Mouse (Mus musculus) neural tube, embryonic 11.5 days (tissue): ENCODE measurements around the gene Prkca. TPM values are rescaled to one million over a fixed set of nuclear protein-coding genes. Genes with fewer than 3 reads are reported as not detected.

Source experiments
- ATAC-seq: fragments of 200-750 bp; cut with Nextera tagmentation; 2 replicates; pipeline ENCODE4 v1.8.0; 2017; ENCODE audit warnings: moderate number of reproducible peaks, mild to moderate bottlenecking, moderate TSS enrichment, moderate library complexity; ENCODE audit not compliant: insufficient read depth, low FRiP score, low TSS enrichment
- DNase-seq: peaks from one replicate; pipeline ENCODE4 v3.0.0-alpha.2; 2015; ENCODE audit warnings: low spot score
- H3K27ac ChIP-seq: fragments of 300-500 bp; sonication (generic); 2 replicates; pipeline ENCODE4 v1.5.1; 2014; ENCODE audit warnings: low read depth, mild to moderate bottlenecking, low read length
- H3K27me3 ChIP-seq: fragments of 300-500 bp; sonication (generic); 2 replicates; pipeline ENCODE4 v1.6.1; 2014; ENCODE audit warnings: mild to moderate bottlenecking, low read length, mixed read lengths; ENCODE audit not compliant: control insufficient read depth, insufficient read depth
- H3K36me3 ChIP-seq: fragments of 300-500 bp; sonication (generic); 2 replicates; pipeline ENCODE4 v1.6.1; 2014; ENCODE audit warnings: mild to moderate bottlenecking, low read length, moderate library complexity, mixed read lengths; ENCODE audit not compliant: control insufficient read depth, insufficient read depth
- H3K4me1 ChIP-seq: fragments of 300-500 bp; sonication (generic); 2 replicates; pipeline ENCODE4 v1.6.1; 2014; ENCODE audit warnings: low read length, mixed read lengths; ENCODE audit not compliant: control insufficient read depth, insufficient read depth
- H3K4me2 ChIP-seq: fragments of 300-500 bp; sonication (generic); 2 replicates; pipeline ENCODE4 v1.6.1; 2014; ENCODE audit warnings: low read depth, mild to moderate bottlenecking, moderate library complexity
- H3K4me3 ChIP-seq: fragments of 300-500 bp; sonication (generic); 2 replicates; pipeline ENCODE4 v1.5.1; 2014; ENCODE audit warnings: low read depth, low read length
- H3K9ac ChIP-seq: fragments of 300-500 bp; sonication (generic); 2 replicates; pipeline ENCODE4 v1.6.1; 2014; ENCODE audit warnings: mild to moderate bottlenecking, low read length
- H3K9me3 ChIP-seq: fragments of 300-500 bp; sonication (generic); 2 replicates; pipeline ENCODE4 v1.6.1; 2016; ENCODE audit warnings: low read length; ENCODE audit not compliant: control insufficient read depth
- WGBS: fragments of 180-500 bp; shearing (Covaris S2); extraction: QIAGEN DNeasy Blood & Tissue Kit; methylation state at CpG from one replicate; pipeline ENCODE4 v1.1.7; 2014; 5-methylcytosine and 5-hydroxymethylcytosine counted together
- polyA plus RNA-seq: library from polyadenylated mRNA; unstranded; fragments of >200 nt; fragmentation: Nextera tagmentation; extraction: Ambion mirVana; gene quantifications from 2 replicates; pipeline ENCODE4 v1.2.1, GENCODE M21; 2014

Prkca gene
- polyA plus RNA-seq, 1 experiment from 2014 or later, result 7.7 TPM

GRCm38 (mm10) chr11:108082673-108083072 lies 261.1 kb downstream of the Prkca start:
- no peak overlapping the region for H3K4me3 ChIP-seq
- no peak for ATAC-seq
- H3K4me1 ChIP-seq, result no peaks in the 10 kb centered on the region
- no peak for DNase-seq
- H3K9ac ChIP-seq, result no peak overlapping the region
- no peaks in the 10 kb centered on the region for H3K9me3 ChIP-seq
- H3K4me2 ChIP-seq, result no peak overlapping the region
- H3K36me3 ChIP-seq, result no peaks in the 10 kb centered on the region
- no peaks in the 10 kb centered on the region for H3K27me3 ChIP-seq
- no peak overlapping the region for H3K27ac ChIP-seq

DNA sequence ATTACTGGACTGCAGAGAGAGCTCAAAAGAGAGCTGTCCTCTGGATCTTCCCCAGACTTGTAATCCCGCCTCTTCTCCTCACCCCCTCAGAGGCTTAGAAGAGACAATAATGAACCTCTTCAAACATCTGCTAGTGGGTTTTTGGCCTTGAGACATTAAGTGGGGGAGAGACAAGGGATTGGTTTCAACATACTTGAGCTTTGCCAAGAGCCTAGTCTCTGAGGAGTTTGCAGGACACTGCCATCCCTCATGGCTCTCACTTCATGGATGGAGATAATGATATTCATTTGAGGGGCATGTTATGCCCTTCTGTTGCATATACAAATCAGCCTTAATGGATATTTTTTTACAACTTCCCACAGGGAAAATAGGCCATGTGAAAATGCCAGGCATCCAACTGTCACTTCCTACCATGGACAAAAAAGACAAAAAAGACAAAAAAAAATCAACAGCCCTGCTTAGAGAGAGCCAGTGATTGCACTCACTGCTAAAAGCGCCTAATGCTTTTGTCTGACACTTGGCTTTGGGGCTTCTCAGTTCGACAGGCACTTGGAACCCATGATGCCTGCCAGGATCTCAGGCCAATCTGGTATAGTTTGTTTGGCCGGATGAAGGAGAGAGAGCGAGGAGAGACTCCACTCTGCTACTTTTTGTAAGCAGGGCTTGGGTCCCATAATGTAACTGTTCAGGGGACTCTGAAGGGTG lies 263.6 kb downstream of the Prkca start:
- no peak for DNase-seq
- H3K27ac ChIP-seq, result no peak overlapping the region
- ATAC-seq, result no peak
- H3K36me3 ChIP-seq, result no peaks in the 10 kb centered on the region
- no peak overlapping the region for H3K4me3 ChIP-seq
- H3K9me3 ChIP-seq, result no peaks in the 10 kb centered on the region
- H3K9ac ChIP-seq, result no peak overlapping the region
- 90% methylated on average over 5 of the region's 5 CpGs for WGBS
- no peak overlapping the region for H3K4me2 ChIP-seq
- no peaks in the 10 kb centered on the region for H3K27me3 ChIP-seq
- no peaks in the 10 kb centered on the region for H3K4me1 ChIP-seq

- Histone ChIP-seq H3K4me2 (no peak overlapping the region), H3K4me3 (no peak overlapping the region), H3K36me3 (no peaks in the 10 kb centered on the region), H3K9me3 (no peaks in the 10 kb centered on the region), H3K27ac (no peak overlapping the region), H3K9ac (no peak overlapping the region), H3K4me1 (no peaks in the 10 kb centered on the region), H3K27me3 (no peaks in the 10 kb centered on the region)
- no peak for DNase-seq
- ATAC-seq, result no peak
- WGBS, result 93% methylated on average over 5 of the region's 5 CpGs
These were observed 264.3 kb downstream of the Prkca start for GRCm38 (mm10) chr11:108079454-108079853.

DNA sequence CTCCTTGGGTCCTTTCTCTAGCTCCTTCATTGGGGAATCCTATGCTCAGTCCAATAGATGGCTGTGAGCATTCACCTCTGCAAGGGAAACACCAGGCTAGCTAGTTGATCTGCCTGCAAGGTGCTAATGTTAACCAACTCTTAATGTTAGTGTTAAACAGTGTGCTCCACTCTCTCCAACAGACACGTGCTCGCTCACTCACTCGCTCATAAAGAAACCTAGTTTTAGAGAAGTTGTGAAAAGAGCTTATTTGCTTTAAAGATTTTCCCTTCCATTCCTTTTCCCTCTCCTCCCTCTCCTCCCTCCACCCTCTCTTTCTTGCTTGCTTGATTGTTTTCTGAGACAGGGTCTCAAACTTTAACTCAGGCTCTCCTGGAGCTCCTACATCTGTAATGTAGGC lies 266.2 kb downstream of the Prkca start:
- Histone ChIP-seq H3K27ac (no peak overlapping the region), H3K9me3 (no peaks in the 10 kb centered on the region), H3K4me2 (no peak overlapping the region), H3K4me3 (no peak overlapping the region), H3K36me3 (no peaks in the 10 kb centered on the region), H3K9ac (no peak overlapping the region), H3K4me1 (no peaks in the 10 kb centered on the region), H3K27me3 (no peaks in the 10 kb centered on the region)
- WGBS, result 94% methylated on average over 3 of the region's 3 CpGs
- DNase-seq (no peak), ATAC-seq (no peak)

- Histone ChIP-seq H3K4me2 (no peak overlapping the region), H3K4me3 (no peak overlapping the region), H3K36me3 (no peaks in the 10 kb centered on the region), H3K9ac (no peak overlapping the region), H3K4me1 (no peaks in the 10 kb centered on the region), H3K27ac (no peak overlapping the region), H3K27me3 (no peaks in the 10 kb centered on the region), H3K9me3 (no peaks in the 10 kb centered on the region)
- 86% methylated on average over 6 of the region's 6 CpGs for WGBS
- no peak for DNase-seq
- no peak for ATAC-seq
These were observed 271.0 kb downstream of the Prkca start for GRCm38 (mm10) chr11:108072606-108073243.

DNA sequence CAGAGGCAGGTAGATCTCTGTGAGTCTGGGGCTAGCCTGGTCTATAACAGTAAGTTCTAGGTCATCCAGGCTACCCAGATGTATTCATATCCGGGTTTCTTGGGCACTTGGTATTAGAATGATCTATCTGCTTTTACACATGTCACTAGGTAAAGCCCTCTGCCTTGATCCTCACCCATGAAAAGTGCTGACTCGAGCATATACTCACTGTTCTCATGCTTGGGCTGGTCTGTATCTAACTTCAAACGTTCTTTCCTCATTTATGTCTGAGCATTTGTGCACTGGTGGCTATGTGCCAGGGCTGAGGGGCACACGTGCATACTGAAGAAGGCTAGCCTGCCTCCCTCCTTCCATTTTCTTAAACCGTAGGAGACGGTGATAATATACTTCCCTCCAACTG lies 272.5 kb downstream of the Prkca start:
- Histone ChIP-seq H3K4me3 (no peak overlapping the region), H3K9me3 (no peaks in the 10 kb centered on the region), H3K4me2 (no peak overlapping the region), H3K27me3 (no peaks in the 10 kb centered on the region), H3K27ac (no peak overlapping the region), H3K36me3 (no peaks in the 10 kb centered on the region), H3K4me1 (no peaks in the 10 kb centered on the region), H3K9ac (no peak overlapping the region)
- DNase-seq, result no peak
- 83% methylated on average over 6 of the region's 6 CpGs for WGBS
- ATAC-seq, result no peak

DNA sequence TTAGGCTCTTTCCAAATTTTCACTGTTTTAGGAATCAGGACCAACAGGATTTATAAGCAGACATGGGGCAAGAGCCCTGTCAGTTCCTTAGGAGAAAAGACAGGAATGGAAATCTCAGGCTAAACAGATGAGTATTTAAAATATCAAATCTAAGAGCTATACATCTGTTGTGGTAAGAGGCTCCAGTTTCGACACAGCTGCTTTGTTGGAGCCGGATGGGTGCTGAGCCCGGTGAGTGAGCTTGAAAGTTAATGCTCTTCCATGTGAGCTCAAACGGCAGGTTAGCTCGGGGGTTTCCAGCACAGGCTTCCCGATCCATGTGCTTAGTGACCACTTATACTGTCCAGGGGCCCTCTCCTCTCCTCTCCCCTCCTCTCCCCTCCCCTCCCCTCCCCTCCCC lies 273.7 kb downstream of the Prkca start:
- Histone ChIP-seq H3K9me3 (no peaks in the 10 kb centered on the region), H3K27ac (no peak overlapping the region), H3K9ac (no peak overlapping the region), H3K4me1 (no peaks in the 10 kb centered on the region), H3K4me2 (no peak overlapping the region), H3K27me3 (no peaks in the 10 kb centered on the region), H3K4me3 (no peak overlapping the region), H3K36me3 (no peaks in the 10 kb centered on the region)
- ATAC-seq (no peak), DNase-seq (no peak)
- WGBS, result 74% methylated on average over 6 of the region's 6 CpGs

GRCm38 (mm10) chr11:108068430-108068829 lies 275.3 kb downstream of the Prkca start:
- DNase-seq (no peak), ATAC-seq (no peak)
- no peak overlapping the region for H3K4me2 ChIP-seq
- H3K36me3 ChIP-seq, result no peaks in the 10 kb centered on the region
- WGBS, result 86% methylated on average over 5 of the region's 5 CpGs
- H3K4me3 ChIP-seq, result no peak overlapping the region
- H3K27me3 ChIP-seq, result no peaks in the 10 kb centered on the region
- H3K9me3 ChIP-seq, result no peaks in the 10 kb centered on the region
- H3K4me1 ChIP-seq, result no peaks in the 10 kb centered on the region
- H3K27ac ChIP-seq, result no peak overlapping the region
- H3K9ac ChIP-seq, result no peak overlapping the region

GRCm38 (mm10) chr11:108067161-108067560 lies 276.6 kb downstream of the Prkca start:
- no peaks in the 10 kb centered on the region for H3K36me3 ChIP-seq
- H3K4me1 ChIP-seq, result no peaks in the 10 kb centered on the region
- no peak overlapping the region for H3K9ac ChIP-seq
- H3K9me3 ChIP-seq, result no peaks in the 10 kb centered on the region
- ATAC-seq (no peak), DNase-seq (no peak)
- no peak overlapping the region for H3K4me2 ChIP-seq
- H3K27ac ChIP-seq, result no peak overlapping the region
- H3K4me3 ChIP-seq, result no peak overlapping the region
- no peaks in the 10 kb centered on the region for H3K27me3 ChIP-seq
- WGBS, result 90% methylated on average over 7 of the region's 7 CpGs
